Mouse (Mus musculus) adrenal gland, adult 8-10 months (tissue): Measurements from ENCODE around the gene Mup5. TPM values are rescaled to one million over a fixed set of nuclear protein-coding genes. Genes with fewer than 3 reads are reported as not detected.
"Not testable (repeated sequence)": the region's sequence is repeated elsewhere in the genome, so short reads cannot be mapped to it uniquely, and the experiment has no call there.

Experiments
- DNase-seq: peaks from one replicate; pipeline ENCODE4 v3.0.0; 2022
- total RNA-seq, 4 experiments: library from RNA; stranded (reverse); gene quantifications; 2 replicates each; pipeline ENCODE4 v1.2.4; 2022

Mup5 gene
- total RNA-seq, result not detected

- DNase-seq, result no peak
Observed at GRCm38 (mm10) chr4:61834952-61835708, at the start of gene Mup5. Gene Mup5 (minus strand): TSS chr4:61835233.

GRCm38 (mm10) chr4:61858160-61858559 lies 23.1 kb upstream of the Mup5 start:
- no peak for DNase-seq

GRCm38 (mm10) chr4:61855831-61856698 lies 21.0 kb upstream of the Mup5 start:
- no peak for DNase-seq

GRCm38 (mm10) chr4:61855344-61855743 lies 20.3 kb upstream of the Mup5 start:
- DNase-seq, result no peak

- peak; percentile 52 for DNase-seq
Observed at GRCm38 (mm10) chr4:61844758-61845455, 9.9 kb upstream of the Mup5 start.

GRCm38 (mm10) chr4:61829211-61829610 lies 5.8 kb downstream of the Mup5 start:
- DNase-seq, result no peak

- DNase-seq, result no peak
Observed at GRCm38 (mm10) chr4:61823185-61823584, 11.8 kb downstream of the Mup5 start.

- not testable (repeated sequence) for DNase-seq
Observed at GRCm38 (mm10) chr4:61822541-61822940, 12.5 kb downstream of the Mup5 start.

- DNase-seq, result no peak
Observed at GRCm38 (mm10) chr4:61815602-61816001, 19.4 kb downstream of the Mup5 start.

- DNase-seq, result no peak
Observed at GRCm38 (mm10) chr4:61813435-61813834, 21.6 kb downstream of the Mup5 start.

GRCm38 (mm10) chr4:61811193-61811592 lies 23.8 kb downstream of the Mup5 start:
- DNase-seq, result not testable (repeated sequence)

- DNase-seq, result not testable (repeated sequence)
Observed at GRCm38 (mm10) chr4:61808926-61809325, 26.1 kb downstream of the Mup5 start.

- not testable (repeated sequence) for DNase-seq
Observed at GRCm38 (mm10) chr4:61789699-61790098, 45.3 kb downstream of the Mup5 start.

- DNase-seq, result not testable (repeated sequence)
Observed at GRCm38 (mm10) chr4:61784231-61784630, 50.8 kb downstream of the Mup5 start.

GRCm38 (mm10) chr4:61782169-61782568 lies 52.9 kb downstream of the Mup5 start, which contains the start of gene Mup19:
Gene Mup19 (minus strand): TSS chr4:61782269.
- not testable (repeated sequence) for DNase-seq

Other genes with a start within 250 kb of the Mup5 start
- gene Mup17, start 239.4 kb downstream of the Mup5 start, total RNA-seq, result 1 to 10 TPM in 1 of 4 experiments, under 1 TPM in 1, not detected in 2; 0.59 to 1.8 TPM
- gene Mup18, start 161.1 kb downstream of the Mup5 start, total RNA-seq, result 1 to 10 TPM in 1 of 4 experiments, under 1 TPM in 3; 0.77 to 9.7 (median 0.90) TPM
- gene Mup19, start 53.0 kb downstream of the Mup5 start, total RNA-seq, result 1 to 10 TPM in 2 of 4 experiments, not detected in 2; 1.3 to 8.4 TPM
- under 1 TPM in 1 of 4 experiments, not detected in 3; 0.43 TPM for gene Mup20, start 218.9 kb upstream of the Mup5 start, total RNA-seq